Mouse (Mus musculus): Measurements from ENCODE around the gene Notch3. TPM values are rescaled to one million over a fixed set of nuclear protein-coding genes. Genes with fewer than 3 reads are reported as not detected.

The Notch3 gene
- polyA plus RNA-seq, 1 experiment, result 1.5 TPM

- no peak for TF ChIP-seq POLR2A (IDR thresholded peaks at IDR 0.05; ENCODE audit: control insufficient read depth, low read depth, low read length)
- no peak for TF ChIP-seq CTCF (IDR thresholded peaks at IDR 0.05; ENCODE audit: control insufficient read depth, insufficient read depth, insufficient replicate concordance, low read depth, low read length)
- Histone ChIP-seq H3K27ac (ENCODE audit: control insufficient read depth, insufficient read depth, low read depth, low read length) (no peak overlapping the region), H3K4me1 (ENCODE audit: control insufficient read depth, insufficient read depth, low read length) (peaks cover 9% of the 10 kb centered on the region)
Measured at GRCm38 (mm10) chr17:32183017-32183416, 16.4 kb upstream of the Notch3 start.

GRCm38 (mm10) chr17:32179621-32180491, 13.2 kb upstream of the Notch3 start:
- no peak for TF ChIP-seq POLR2A (IDR thresholded peaks at IDR 0.05; ENCODE audit: control insufficient read depth, low read depth, low read length)
- TF ChIP-seq CTCF (IDR thresholded peaks at IDR 0.05; ENCODE audit: control insufficient read depth, insufficient read depth, insufficient replicate concordance, low read depth, low read length), result no peak
- H3K4me3 ChIP-seq (ENCODE audit: control insufficient read depth, low read depth, low read length), result no peak overlapping the region

More at GRCm38 (mm10) chr17:32183017-32183416, 16.4 kb upstream of the Notch3 start:
- H3K27me3 ChIP-seq (ENCODE audit: control insufficient read depth, insufficient read depth, low read length), result no peaks in the 10 kb centered on the region
- no peaks in the 10 kb centered on the region for H3K36me3 ChIP-seq (ENCODE audit: control insufficient read depth, insufficient read depth, low read length)
- no peak overlapping the region for H3K4me3 ChIP-seq (ENCODE audit: control insufficient read depth, low read depth, low read length)

GRCm38 (mm10) chr17:32176919-32177318, 10.3 kb upstream of the Notch3 start:
- TF ChIP-seq CTCF (IDR thresholded peaks at IDR 0.05; ENCODE audit: control insufficient read depth, insufficient read depth, insufficient replicate concordance, low read depth, low read length), result no peak
- TF ChIP-seq POLR2A (IDR thresholded peaks at IDR 0.05; ENCODE audit: control insufficient read depth, low read depth, low read length), result no peak
- Histone ChIP-seq H3K4me1 (ENCODE audit: control insufficient read depth, insufficient read depth, low read length) (peaks cover 9% of the 10 kb centered on the region), H3K36me3 (ENCODE audit: control insufficient read depth, insufficient read depth, low read length) (no peaks in the 10 kb centered on the region)

More at GRCm38 (mm10) chr17:32179621-32180491, 13.2 kb upstream of the Notch3 start:
- Histone ChIP-seq H3K27me3 (ENCODE audit: control insufficient read depth, insufficient read depth, low read length) (no peaks in the 10 kb centered on the region), H3K27ac (ENCODE audit: control insufficient read depth, insufficient read depth, low read depth, low read length) (no peak overlapping the region), H3K4me1 (ENCODE audit: control insufficient read depth, insufficient read depth, low read length) (peaks cover 9% of the 10 kb centered on the region), H3K36me3 (ENCODE audit: control insufficient read depth, insufficient read depth, low read length) (no peaks in the 10 kb centered on the region)

GRCm38 (mm10) chr17:32173166-32173565, 6.5 kb upstream of the Notch3 start:
- H3K4me3 ChIP-seq (ENCODE audit: control insufficient read depth, low read depth, low read length), result no peak overlapping the region
- no peaks in the 10 kb centered on the region for H3K36me3 ChIP-seq (ENCODE audit: control insufficient read depth, insufficient read depth, low read length)
- H3K4me1 ChIP-seq (ENCODE audit: control insufficient read depth, insufficient read depth, low read length), result no peaks in the 10 kb centered on the region
- no peak for TF ChIP-seq POLR2A (IDR thresholded peaks at IDR 0.05; ENCODE audit: control insufficient read depth, low read depth, low read length)
- H3K27me3 ChIP-seq (ENCODE audit: control insufficient read depth, insufficient read depth, low read length), result no peaks in the 10 kb centered on the region
- no peak overlapping the region for H3K27ac ChIP-seq (ENCODE audit: control insufficient read depth, insufficient read depth, low read depth, low read length)

More at GRCm38 (mm10) chr17:32176919-32177318, 10.3 kb upstream of the Notch3 start:
- H3K4me3 ChIP-seq (ENCODE audit: control insufficient read depth, low read depth, low read length), result no peak overlapping the region
- no peak overlapping the region for H3K27ac ChIP-seq (ENCODE audit: control insufficient read depth, insufficient read depth, low read depth, low read length)
- H3K27me3 ChIP-seq (ENCODE audit: control insufficient read depth, insufficient read depth, low read length), result no peaks in the 10 kb centered on the region

DNA sequence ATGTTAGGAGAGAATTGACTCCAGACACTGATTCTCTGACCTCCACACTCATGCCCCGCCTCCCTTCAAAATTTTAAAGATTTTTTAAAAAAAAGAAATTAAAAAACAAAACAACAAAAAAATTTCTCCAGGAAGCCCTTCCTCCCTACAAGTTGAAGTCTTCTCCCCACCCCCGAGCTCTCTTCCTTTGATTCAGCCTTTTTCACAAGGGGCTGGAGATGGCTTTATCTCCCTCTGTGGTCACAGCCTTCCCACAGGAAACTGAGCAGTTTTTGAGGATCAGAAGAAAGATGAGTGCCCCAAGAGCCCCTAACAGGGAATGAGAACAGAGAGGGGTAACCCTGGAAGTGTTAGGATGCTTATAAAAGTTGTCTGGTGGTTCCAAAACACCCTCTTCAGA, 5.8 kb upstream of the Notch3 start:
- TF ChIP-seq POLR2A (IDR thresholded peaks at IDR 0.05; ENCODE audit: control insufficient read depth, low read depth, low read length), result no peak
- TF ChIP-seq CTCF (IDR thresholded peaks at IDR 0.05; ENCODE audit: control insufficient read depth, insufficient read depth, insufficient replicate concordance, low read depth, low read length), result no peak
- no peak overlapping the region for H3K27ac ChIP-seq (ENCODE audit: control insufficient read depth, insufficient read depth, low read depth, low read length)

DNA sequence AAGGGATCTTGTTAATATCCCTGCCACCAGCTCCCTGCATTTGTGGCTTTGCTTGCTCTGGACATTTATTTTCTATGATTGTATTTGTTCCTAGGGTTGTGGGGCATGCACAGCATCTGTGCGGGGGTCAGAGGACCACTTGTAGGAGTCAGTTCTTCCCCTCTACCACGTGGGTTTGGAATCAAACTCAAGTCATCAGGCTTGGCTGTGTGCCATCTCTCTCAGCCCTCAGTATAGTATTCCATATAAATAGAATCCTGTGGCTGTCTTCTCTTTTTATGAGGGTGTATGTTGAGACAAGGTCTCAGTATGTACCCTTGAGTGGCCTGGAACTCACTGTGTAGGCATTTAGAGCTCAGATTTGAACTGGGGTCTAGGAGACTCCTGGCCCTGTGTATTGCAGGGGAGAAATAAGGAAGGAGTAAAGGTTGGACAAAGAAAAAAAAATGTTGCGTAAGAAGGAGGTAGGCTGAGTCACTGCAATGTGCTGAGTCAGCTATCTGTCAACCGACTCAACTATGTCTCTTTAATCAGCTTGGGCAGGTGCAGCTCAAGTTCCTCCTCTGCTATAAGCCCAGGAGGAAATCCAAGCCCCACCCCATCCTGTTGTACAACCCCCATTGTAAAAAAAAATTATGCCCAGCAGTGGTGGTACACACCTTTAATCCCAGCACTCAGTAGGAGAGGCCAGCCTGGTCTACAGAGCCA, 3.0 kb upstream of the Notch3 start:
- Histone ChIP-seq H3K4me1 (ENCODE audit: control insufficient read depth, insufficient read depth, low read length) (peaks cover 7% of the 10 kb centered on the region), H3K27ac (ENCODE audit: control insufficient read depth, insufficient read depth, low read depth, low read length) (no peak overlapping the region), H3K27me3 (ENCODE audit: control insufficient read depth, insufficient read depth, low read length) (no peaks in the 10 kb centered on the region), H3K36me3 (ENCODE audit: control insufficient read depth, insufficient read depth, low read length) (no peaks in the 10 kb centered on the region), H3K4me3 (ENCODE audit: control insufficient read depth, low read depth, low read length) (no peak overlapping the region)
- TF ChIP-seq POLR2A (IDR thresholded peaks at IDR 0.05; ENCODE audit: control insufficient read depth, low read depth, low read length), result no peak
- TF ChIP-seq CTCF (IDR thresholded peaks at IDR 0.05; ENCODE audit: control insufficient read depth, insufficient read depth, insufficient replicate concordance, low read depth, low read length), result no peak

More for the DNA sequence above, 5.8 kb upstream of the Notch3 start:
- no peak overlapping the region for H3K4me3 ChIP-seq (ENCODE audit: control insufficient read depth, low read depth, low read length)
- no peaks in the 10 kb centered on the region for H3K27me3 ChIP-seq (ENCODE audit: control insufficient read depth, insufficient read depth, low read length)
- H3K36me3 ChIP-seq (ENCODE audit: control insufficient read depth, insufficient read depth, low read length), result no peaks in the 10 kb centered on the region
- no peaks in the 10 kb centered on the region for H3K4me1 ChIP-seq (ENCODE audit: control insufficient read depth, insufficient read depth, low read length)
